Mouse (Mus musculus) testis, adult 2 months (tissue): ENCODE data around the gene Wdr54.

Experiments used
- CTCF ChIP-seq: fragments of 200-500 bp; IDR thresholded peaks from 2 replicates; pipeline ENCODE4 v1.5.1; 2012; ENCODE audit warnings: low read depth, mild to moderate bottlenecking, inconsistent platforms, low read length, moderate library complexity; ENCODE audit not compliant: control insufficient read depth, insufficient read depth, insufficient replicate concordance
- POLR2A ChIP-seq: fragments of 200-500 bp; IDR thresholded peaks from 2 replicates; pipeline ENCODE4 v1.6.1; 2012; ENCODE audit warnings: low read depth, mild to moderate bottlenecking, inconsistent platforms, low read length, moderate library complexity; ENCODE audit not compliant: control insufficient read depth

DNA sequence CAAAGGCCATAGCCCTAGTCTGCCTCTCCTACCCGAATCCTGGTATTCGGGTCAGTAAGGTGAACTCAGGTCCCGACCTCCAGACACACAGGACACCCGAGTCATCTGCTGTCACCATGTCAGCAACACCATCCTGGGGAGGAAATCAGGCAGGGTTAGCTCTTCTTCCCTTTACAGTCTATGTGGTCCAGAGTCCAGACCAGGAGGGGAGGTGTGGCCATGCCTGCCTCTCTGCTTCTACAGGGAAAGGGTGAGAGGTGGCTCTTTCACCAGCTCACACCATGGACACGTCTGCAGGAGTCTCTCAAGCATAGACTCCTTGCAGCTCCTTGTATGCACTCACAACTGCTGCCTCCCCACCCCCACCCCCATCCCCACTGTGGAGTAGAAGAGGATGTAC is 2.7 kb downstream of the Wdr54 start:
- no peak for TF ChIP-seq POLR2A
- no peak for TF ChIP-seq CTCF
